Mouse (Mus musculus): ENCODE results near the gene Tjp2.

DNA sequence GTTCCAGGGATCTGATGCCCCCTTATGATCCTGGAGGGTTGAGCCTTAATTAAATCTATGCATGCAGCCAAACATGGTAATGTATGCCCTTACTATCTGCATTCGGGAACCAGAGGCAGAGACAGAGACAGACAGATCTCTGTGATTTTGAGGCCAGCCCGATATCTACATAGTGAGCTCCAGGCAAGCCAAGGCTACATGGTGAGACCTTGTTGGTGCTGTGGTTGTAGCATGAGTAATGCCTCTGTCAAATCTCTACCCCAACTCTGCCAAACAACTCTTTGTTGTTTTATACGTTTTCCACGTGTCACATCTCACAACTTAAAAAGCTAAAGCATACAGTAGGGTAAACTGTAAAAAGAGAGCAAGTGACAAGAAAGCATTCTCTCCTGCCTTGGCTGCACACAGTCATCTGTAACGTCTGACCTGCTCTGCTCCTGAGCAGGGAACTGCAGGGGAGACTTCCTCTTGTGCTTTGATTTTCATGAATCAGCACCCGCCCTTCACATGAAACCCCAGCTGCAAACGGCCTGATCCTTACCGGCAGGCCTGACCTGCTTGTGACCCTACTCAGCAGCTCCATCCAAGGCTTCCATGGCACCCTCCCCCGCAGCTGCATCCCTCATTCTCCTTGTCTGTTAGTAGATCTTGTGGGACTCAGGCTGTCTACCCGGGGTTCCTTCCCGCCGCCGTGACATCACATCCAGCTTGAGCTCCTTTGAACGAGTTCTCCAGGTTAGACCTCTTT lies 17.1 kb upstream of the Tjp2 start:
- TF ChIP-seq CTCF (IDR thresholded peaks at IDR 0.05; ENCODE audit: low read depth) (no peak), EP300 (optimal IDR thresholded peaks at IDR 0.05) (no peak)

Data from stomach, postnatal 0 days (tissue).